Mouse (Mus musculus): Measurements from ENCODE around the gene Dnase2a. TPM values are rescaled to one million over a fixed set of nuclear protein-coding genes. Genes with fewer than 3 reads are reported as not detected.
A peak's percentile ranks its signal among the peaks of the same experiment; 100 is the strongest.

Dnase2a gene
- polyA plus RNA-seq, 1 experiment from 2014 or later = 8.7 TPM

- ATAC-seq = no peak
- H3K9ac ChIP-seq = no peak overlapping the region
- no peaks in the 10 kb centered on the region for H3K36me3 ChIP-seq
- peaks cover 8% of the 10 kb centered on the region; the same call in 1 of the 2 replicates for H3K4me1 ChIP-seq (replicated peaks)
- H3K4me2 ChIP-seq (replicated peaks) = no peak overlapping the region
- 74% methylated on average over 5 of the region's 5 CpGs for WGBS
- no peaks in the 10 kb centered on the region for H3K9me3 ChIP-seq
- peaks cover 30% of the 10 kb centered on the region for H3K27me3 ChIP-seq (replicated peaks)
- no peak overlapping the region for H3K4me3 ChIP-seq (replicated peaks)
- no peak overlapping the region for H3K27ac ChIP-seq
Observed at GRCm38 (mm10) chr8:84909949-84910348, 1.6 kb downstream of the Dnase2a start.

GRCm38 (mm10) chr8:84910551-84910950, 2.2 kb downstream of the Dnase2a start:
- Histone ChIP-seq H3K9me3 (no peaks in the 10 kb centered on the region), H3K27ac (no peak overlapping the region), H3K4me3 (replicated peaks) (no peak overlapping the region), H3K27me3 (replicated peaks) (peaks cover 30% of the 10 kb centered on the region), H3K9ac (no peak overlapping the region), H3K4me2 (replicated peaks) (no peak overlapping the region), H3K4me1 (replicated peaks) (peaks cover 8% of the 10 kb centered on the region; the same call in 1 of the 2 replicates), H3K36me3 (no peaks in the 10 kb centered on the region)
- no peak for ATAC-seq
- WGBS = 87% methylated on average over 6 of the region's 6 CpGs

GRCm38 (mm10) chr8:84911854-84912253, 3.5 kb downstream of the Dnase2a start:
- H3K4me1 ChIP-seq (replicated peaks) = peaks cover 8% of the 10 kb centered on the region; the same call in 1 of the 2 replicates
- H3K9ac ChIP-seq = no peak overlapping the region
- H3K27me3 ChIP-seq (replicated peaks) = peaks cover 36% of the 10 kb centered on the region
- no peak overlapping the region for H3K4me3 ChIP-seq (replicated peaks)
- H3K27ac ChIP-seq = no peak overlapping the region
- ATAC-seq = no peak
- H3K9me3 ChIP-seq = no peaks in the 10 kb centered on the region
- no peak overlapping the region for H3K4me2 ChIP-seq (replicated peaks)
- WGBS = 91% methylated on average over 9 of the region's 9 CpGs
- H3K36me3 ChIP-seq = no peaks in the 10 kb centered on the region

- H3K4me2 ChIP-seq (replicated peaks) = peak overlapping the region; percentile 80
- peaks cover 8% of the 10 kb centered on the region; the same call in 1 of the 2 replicates for H3K4me1 ChIP-seq (replicated peaks)
- peak overlapping the region; percentile 39 for H3K4me3 ChIP-seq (replicated peaks)
- H3K27me3 ChIP-seq (replicated peaks) = peaks cover 37% of the 10 kb centered on the region
- no peaks in the 10 kb centered on the region for H3K36me3 ChIP-seq
- no peaks in the 10 kb centered on the region for H3K9me3 ChIP-seq
- no peak overlapping the region for H3K27ac ChIP-seq
- ATAC-seq = no peak
- H3K9ac ChIP-seq = no peak overlapping the region
- WGBS = 22% methylated on average over 27 of the region's 27 CpGs
Observed at GRCm38 (mm10) chr8:84912391-84912790, 4.0 kb downstream of the Dnase2a start.

GRCm38 (mm10) chr8:84912895-84913501, 4.6 kb downstream of the Dnase2a start:
- WGBS = 1% methylated on average over 55 of the region's 55 CpGs
- ATAC-seq = peak; percentile 71
- peak overlapping the region; percentile 39 for H3K4me3 ChIP-seq (replicated peaks)
- H3K27ac ChIP-seq = no peak overlapping the region
- no peaks in the 10 kb centered on the region for H3K36me3 ChIP-seq
- peaks cover 42% of the 10 kb centered on the region for H3K27me3 ChIP-seq (replicated peaks)
- peak overlapping the region; percentile 24 for H3K9ac ChIP-seq
- peak overlapping the region; percentile 80 for H3K4me2 ChIP-seq (replicated peaks)
- H3K9me3 ChIP-seq = no peaks in the 10 kb centered on the region
- H3K4me1 ChIP-seq (replicated peaks) = peaks cover 8% of the 10 kb centered on the region; the same call in 1 of the 2 replicates

- ATAC-seq = no peak
- Histone ChIP-seq H3K27me3 (replicated peaks) (peaks cover 45% of the 10 kb centered on the region), H3K4me3 (replicated peaks) (peak overlapping the region; percentile 39), H3K4me2 (replicated peaks) (peak overlapping the region; percentile 80), H3K36me3 (no peaks in the 10 kb centered on the region), H3K27ac (no peak overlapping the region), H3K4me1 (replicated peaks) (peaks cover 8% of the 10 kb centered on the region; the same call in 1 of the 2 replicates), H3K9me3 (no peaks in the 10 kb centered on the region), H3K9ac (peak overlapping the region; percentile 24)
- WGBS = 12% methylated on average over 9 of the region's 9 CpGs
Observed at GRCm38 (mm10) chr8:84913502-84913900, 5.1 kb downstream of the Dnase2a start.

GRCm38 (mm10) chr8:84913960-84914359, 5.6 kb downstream of the Dnase2a start:
- Histone ChIP-seq H3K4me3 (replicated peaks) (no peak overlapping the region), H3K9me3 (no peaks in the 10 kb centered on the region), H3K9ac (no peak overlapping the region), H3K4me2 (replicated peaks) (peak overlapping the region; percentile 80; the same call in 1 of the 2 replicates), H3K27me3 (replicated peaks) (peaks cover 45% of the 10 kb centered on the region), H3K4me1 (replicated peaks) (peaks cover 8% of the 10 kb centered on the region; the same call in 1 of the 2 replicates), H3K27ac (no peak overlapping the region), H3K36me3 (no peaks in the 10 kb centered on the region)
- no peak for ATAC-seq
- 38% methylated on average over 4 of the region's 4 CpGs for WGBS

- Histone ChIP-seq H3K4me1 (replicated peaks) (peaks cover 8% of the 10 kb centered on the region; the same call in 1 of the 2 replicates), H3K27ac (no peak overlapping the region), H3K27me3 (replicated peaks) (peaks cover 46% of the 10 kb centered on the region), H3K4me2 (replicated peaks) (no peak overlapping the region), H3K9me3 (no peaks in the 10 kb centered on the region), H3K9ac (no peak overlapping the region), H3K36me3 (no peaks in the 10 kb centered on the region), H3K4me3 (replicated peaks) (no peak overlapping the region)
- no peak for ATAC-seq
- 92% methylated on average over 8 of the region's 8 CpGs for WGBS
Observed at GRCm38 (mm10) chr8:84915269-84915668, 6.9 kb downstream of the Dnase2a start.

- Histone ChIP-seq H3K36me3 (no peaks in the 10 kb centered on the region), H3K27me3 (replicated peaks) (peaks cover 27% of the 10 kb centered on the region; the same call in 1 of the 2 replicates), H3K4me3 (replicated peaks) (no peak overlapping the region), H3K9ac (no peak overlapping the region), H3K9me3 (no peaks in the 10 kb centered on the region), H3K27ac (no peak overlapping the region), H3K4me2 (replicated peaks) (no peak overlapping the region), H3K4me1 (replicated peaks) (peaks cover 3% of the 10 kb centered on the region; the same call in 1 of the 2 replicates)
- ATAC-seq = no peak
- WGBS = 39% methylated on average over 20 of the region's 20 CpGs
Observed at GRCm38 (mm10) chr8:84917781-84918180, 9.4 kb downstream of the Dnase2a start.

- ATAC-seq = no peak
- no peaks in the 10 kb centered on the region for H3K36me3 ChIP-seq
- H3K9me3 ChIP-seq = no peaks in the 10 kb centered on the region
- no peak overlapping the region for H3K9ac ChIP-seq
- H3K4me3 ChIP-seq (replicated peaks) = no peak overlapping the region
- H3K4me2 ChIP-seq (replicated peaks) = no peak overlapping the region
- H3K27me3 ChIP-seq (replicated peaks) = peaks cover 22% of the 10 kb centered on the region; the same call in 1 of the 2 replicates
- no peak overlapping the region for H3K27ac ChIP-seq
- no peaks in the 10 kb centered on the region for H3K4me1 ChIP-seq (replicated peaks)
- 92% methylated on average over 15 of the region's 15 CpGs for WGBS
Observed at GRCm38 (mm10) chr8:84918646-84919045, 10.3 kb downstream of the Dnase2a start.

- Histone ChIP-seq H3K9me3 (no peaks in the 10 kb centered on the region), H3K9ac (no peak overlapping the region), H3K27me3 (replicated peaks) (peaks cover 19% of the 10 kb centered on the region; the same call in 1 of the 2 replicates), H3K27ac (no peak overlapping the region), H3K4me1 (replicated peaks) (no peaks in the 10 kb centered on the region), H3K36me3 (no peaks in the 10 kb centered on the region), H3K4me3 (replicated peaks) (no peak overlapping the region), H3K4me2 (replicated peaks) (no peak overlapping the region)
- ATAC-seq = no peak
- 67% methylated on average over 2 of the region's 2 CpGs for WGBS
Observed at GRCm38 (mm10) chr8:84921596-84921995, 13.2 kb downstream of the Dnase2a start.

GRCm38 (mm10) chr8:84925557-84925956, 17.2 kb downstream of the Dnase2a start:
- no peak overlapping the region for H3K27ac ChIP-seq
- no peak overlapping the region for H3K9ac ChIP-seq
- no peaks in the 10 kb centered on the region for H3K36me3 ChIP-seq
- no peak overlapping the region for H3K4me3 ChIP-seq (replicated peaks)
- peaks cover 17% of the 10 kb centered on the region for H3K27me3 ChIP-seq (replicated peaks)
- no peak overlapping the region for H3K4me2 ChIP-seq (replicated peaks)
- no peak for ATAC-seq
- H3K4me1 ChIP-seq (replicated peaks) = 0 out of 2 replicates have a peak, but pooled peaks cover 8% of the 10 kb centered on the region
- WGBS = 62% methylated on average over 7 of the region's 7 CpGs
- H3K9me3 ChIP-seq = no peaks in the 10 kb centered on the region

- Histone ChIP-seq H3K9me3 (no peaks in the 10 kb centered on the region), H3K4me3 (replicated peaks) (no peak overlapping the region), H3K4me1 (replicated peaks) (0 out of 2 replicates have a peak, but pooled peaks cover 8% of the 10 kb centered on the region), H3K9ac (no peak overlapping the region), H3K27ac (no peak overlapping the region), H3K27me3 (replicated peaks) (peaks cover 28% of the 10 kb centered on the region), H3K36me3 (no peaks in the 10 kb centered on the region), H3K4me2 (replicated peaks) (no peak overlapping the region)
- WGBS = 80% methylated on average over 1 of the region's 1 CpGs
- no peak for ATAC-seq
Observed at GRCm38 (mm10) chr8:84927513-84927912, 19.2 kb downstream of the Dnase2a start.

Measured in intestine, embryonic 15.5 days (tissue).